9 mouse cellular contexts compared by ENCODE assay signal in genomic region chr10:93454652-93455014, GRCm38 (mm10). TPM values are rescaled to one million over a fixed set of nuclear protein-coding genes. Genes with fewer than 3 reads are reported as not detected.
DNase-seq lines count a peak whose midpoint lies in the region; ATAC-seq and TF ChIP-seq lines count a peak whose summit lies in the region.
"Had no signal": no experiment of that assay in that cellular context is flagged by ENCODE, and none has a peak within 500 bp of the region (broad histone marks: within the 10 kb centered on the region; RNA-seq: fewer than 3 reads in every experiment).

No protein-coding gene starts in this region.

- peak overlapping the region; percentile 88 for H3K4me2 ChIP-seq in heart, postnatal 0 days (ENCODE audit: low read depth, low read length)
- peak overlapping the region; percentile 80 for H3K4me2 ChIP-seq in hindbrain, embryonic 13.5 days
- peak overlapping the region; percentile 85 for H3K4me2 ChIP-seq in midbrain, embryonic 12.5 days (replicated peaks)

- peak overlapping the region; percentile 94 for H3K27ac ChIP-seq in heart, postnatal 0 days (ENCODE audit: low read depth)
- H3K27ac ChIP-seq in hindbrain, embryonic 13.5 days = no peak overlapping the region
- no peak overlapping the region for H3K27ac ChIP-seq in midbrain, embryonic 12.5 days (replicated peaks)

- peaks cover under 1% of the 10 kb centered on the region; the same call in 1 of the 2 replicates for H3K36me3 ChIP-seq in heart, postnatal 0 days (replicated peaks; ENCODE audit: control insufficient read depth, insufficient read depth, low read length)
- no peaks in the 10 kb centered on the region for H3K36me3 ChIP-seq in hindbrain, embryonic 13.5 days
- H3K36me3 ChIP-seq in midbrain, embryonic 12.5 days = no peaks in the 10 kb centered on the region

- no peaks in the 10 kb centered on the region for H3K27me3 ChIP-seq in heart, postnatal 0 days (ENCODE audit: control insufficient read depth, insufficient read depth, low read length)
- H3K27me3 ChIP-seq in hindbrain, embryonic 13.5 days = no peaks in the 10 kb centered on the region
- no peaks in the 10 kb centered on the region for H3K27me3 ChIP-seq in midbrain, embryonic 12.5 days

- no peaks in the 10 kb centered on the region for H3K9me3 ChIP-seq in heart, postnatal 0 days (replicated peaks; ENCODE audit: control insufficient read depth, low read length)
- H3K9me3 ChIP-seq in hindbrain, embryonic 13.5 days = no peaks in the 10 kb centered on the region
- H3K9me3 ChIP-seq in midbrain, embryonic 12.5 days = no peaks in the 10 kb centered on the region

- 4% methylated on average over 7 of the region's 7 CpGs for WGBS in heart, postnatal 0 days
- WGBS in hindbrain, embryonic 13.5 days = 75% methylated on average over 7 of the region's 7 CpGs
- whole genome bisulfite sequencing in midbrain, embryonic 12.5 days = 74% methylated on average over 7 of the region's 7 CpGs

- peak overlapping the region; percentile 83 for H3K9ac ChIP-seq in heart, postnatal 0 days (replicated peaks; ENCODE audit: low read depth, low read length)
- H3K9ac ChIP-seq in hindbrain, embryonic 13.5 days = peak overlapping the region; percentile 47; the same call in 1 of the 2 replicates
- 0 out of 2 replicates have a peak overlapping the region, but pooled peaks have one; percentile 88 for H3K9ac ChIP-seq in midbrain, embryonic 12.5 days (replicated peaks)

- TF ChIP-seq CTCF in heart, postnatal 0 days (IDR thresholded peaks at IDR 0.05; ENCODE audit: low read depth) = no peak

- TF ChIP-seq EP300 in heart, postnatal 0 days (IDR thresholded peaks at IDR 0.05; ENCODE audit: low read depth) = no peak; the same call in 1 of the 2 replicates

- peaks cover 36% of the 10 kb centered on the region for H3K4me1 ChIP-seq in heart, postnatal 0 days (ENCODE audit: control insufficient read depth, insufficient read depth)
- peaks cover 18% of the 10 kb centered on the region for H3K4me1 ChIP-seq in hindbrain, embryonic 13.5 days (replicated peaks)
- peaks cover 13% of the 10 kb centered on the region for H3K4me1 ChIP-seq in midbrain, embryonic 12.5 days

- H3K4me3 ChIP-seq in heart, postnatal 0 days (ENCODE audit: low read depth, low read length) = peak overlapping the region; percentile 78
- H3K4me3 ChIP-seq in hindbrain, embryonic 13.5 days = peak overlapping the region; percentile 82
- peak overlapping the region; percentile 83 for H3K4me3 ChIP-seq in midbrain, embryonic 12.5 days

- no peak for ATAC-seq in heart, postnatal 0 days (ENCODE audit: insufficient read depth, low read depth)
- ATAC-seq in hindbrain, embryonic 13.5 days (ENCODE audit: low FRiP score) = no peak
- no peak for ATAC-seq in midbrain, embryonic 12.5 days (ENCODE audit: low FRiP score, low read depth)

- no peak for DNase-seq in heart, postnatal 0 days (ENCODE audit: low spot score)
- no peak for DNase-seq in heart, adult 9 months (ENCODE audit: low spot score in 2 of 2)
- peak; percentile 0 for DNase-seq in c-Kit-negative CD71-positive TER-119-positive erythroid progenitor cells, embryonic 14.5 days (ENCODE audit: low read depth, low spot score)
- DNase-seq in right cerebral cortex, postnatal 10 days (ENCODE audit: low spot score in 2 of 2) = no peak
- DNase-seq in ovary, postnatal 10 days (ENCODE audit: low spot score) = no peak
- no peak for DNase-seq in testis, postnatal 14 days (ENCODE audit: low spot score)
- DNase-seq: thymus, postnatal 25 days had no signal

RNA-seq across cellular contexts. Expression of gene Lta4h, which starts 1.4 kb away (rescaled TPM):
- total RNA-seq in heart, postnatal 0 days (2014; rRNA removed; ENCODE audit: low replicate concordance) = 92.1 and 126 TPM in 2 replicates
- 137 and 144 TPM in 2 replicates for polyA plus RNA-seq in heart, postnatal 0 days (2015; fragmentation: Nextera tagmentation; extraction: Ambion mirVana)
- 98.4 and 101 TPM in 2 replicates for polyA plus RNA-seq in hindbrain, embryonic 13.5 days (2015; fragmentation: Nextera tagmentation; extraction: Ambion mirVana)
- 135 and 143 TPM in 2 replicates for polyA plus RNA-seq in midbrain, embryonic 12.5 days (2016; fragmentation: Nextera tagmentation; extraction: Ambion mirVana)

RNA-seq across cellular contexts. Expression of gene Hal, which starts 33.9 kb away (rescaled TPM):
- total RNA-seq in heart, postnatal 0 days (2014; rRNA removed; ENCODE audit: low replicate concordance) = not detected in 2 replicates
- polyA plus RNA-seq in heart, postnatal 0 days (2015; fragmentation: Nextera tagmentation; extraction: Ambion mirVana) = not detected in 2 replicates
- polyA plus RNA-seq in hindbrain, embryonic 13.5 days (2015; fragmentation: Nextera tagmentation; extraction: Ambion mirVana) = not detected in 2 replicates
- 0.07 TPM in 1 of 2 replicates, not detected in the other for polyA plus RNA-seq in midbrain, embryonic 12.5 days (2016; fragmentation: Nextera tagmentation; extraction: Ambion mirVana)
